Mouse (Mus musculus) heart, postnatal 4 days (tissue): ENCODE data around the gene Dot1l. TPM values are rescaled to one million over a fixed set of nuclear protein-coding genes. Genes with fewer than 3 reads are reported as not detected.
"Not testable (repeated sequence)": the region's sequence is repeated elsewhere in the genome, so short reads cannot be mapped to it uniquely, and the experiment has no call there.

ENCODE experiments used
- DNase-seq: peaks from one replicate; pipeline ENCODE4 v3.0.0; 2021
- total RNA-seq, 2 experiments: library from RNA; stranded (reverse); gene quantifications; 2 replicates each; pipeline ENCODE4 v1.2.3; 2021

The Dot1l gene
- total RNA-seq, 2 experiments from 2014 or later, result 75.6 to 76.8 TPM

DNA sequence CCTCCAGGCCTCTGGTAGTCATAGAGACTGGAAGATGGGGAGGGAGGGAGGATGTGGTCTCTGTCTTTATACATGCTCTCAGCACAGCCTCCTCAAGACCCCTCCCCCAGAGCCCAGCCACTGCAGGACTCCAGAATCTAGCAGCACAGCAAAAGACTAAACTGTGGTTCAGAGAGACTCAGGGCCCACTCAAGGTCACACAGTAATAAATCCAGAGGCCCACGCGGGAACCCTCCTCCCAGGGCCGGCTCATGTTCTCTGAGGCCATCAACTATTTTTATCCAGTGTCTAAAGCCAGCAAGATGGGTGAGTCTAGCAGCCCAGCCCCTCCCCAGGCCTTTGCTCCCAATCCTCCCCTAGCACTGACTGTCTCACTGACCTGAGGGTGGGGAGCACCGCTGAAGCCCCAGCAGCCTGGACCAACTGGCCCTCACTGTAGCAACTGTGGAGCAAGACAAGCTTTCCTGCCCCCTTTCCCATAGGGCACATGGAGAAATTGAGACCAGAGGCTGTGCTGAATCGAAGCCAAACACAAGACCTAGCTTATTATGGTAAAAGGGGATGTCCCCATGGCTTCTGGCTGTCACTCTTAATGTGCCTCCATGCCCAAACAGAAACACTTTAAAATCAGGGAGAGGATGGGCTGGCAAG, 57.5 kb downstream of the Dot1l start:
- DNase-seq, result no peak

GRCm38 (mm10) chr10:80813366-80813765, 58.4 kb downstream of the Dot1l start, which contains the start of gene Jsrp1:
Gene Jsrp1, minus strand, starts transcription at chr10:80813498.
- no peak for DNase-seq

DNA sequence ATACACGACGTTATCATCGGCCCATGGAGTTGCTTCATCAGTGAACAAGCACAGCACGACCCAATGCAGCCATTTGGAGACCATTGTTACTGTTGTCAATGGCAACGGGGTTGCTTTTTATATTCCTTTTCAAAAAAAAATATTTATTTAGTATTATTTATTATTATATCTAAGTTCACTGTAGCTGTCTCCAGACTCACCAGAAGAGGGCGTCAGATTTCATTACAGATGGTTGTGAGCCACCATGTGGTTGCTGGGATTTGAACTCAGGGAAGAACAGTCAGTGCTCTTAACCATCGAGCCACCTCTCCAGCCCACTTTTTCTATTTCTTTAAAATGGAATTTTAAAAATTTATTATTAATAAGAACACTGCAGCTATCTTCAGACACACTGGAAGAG, 59.8 kb downstream of the Dot1l start:
- no peak for DNase-seq

GRCm38 (mm10) chr10:80816303-80816702, 61.3 kb downstream of the Dot1l start:
- not testable (repeated sequence) for DNase-seq

DNA sequence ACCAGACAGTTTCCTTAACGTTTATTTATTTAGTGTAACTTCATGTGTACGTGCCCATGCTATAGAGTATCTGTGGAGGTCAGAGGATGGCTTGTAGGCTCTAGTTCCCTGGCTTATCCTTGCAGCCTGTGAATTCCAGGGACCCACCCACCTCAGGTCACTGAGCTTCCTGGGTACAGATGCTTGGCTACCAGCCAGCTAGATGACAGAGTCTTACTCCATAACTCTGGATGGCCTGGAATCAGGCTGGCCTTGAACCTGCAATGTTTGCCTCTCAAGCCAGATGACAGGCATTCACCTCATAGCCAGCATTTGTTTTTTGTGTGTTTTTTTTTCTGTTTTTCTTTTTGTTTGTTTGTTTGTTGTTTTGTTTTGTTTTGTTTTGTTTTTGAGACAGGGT, 62.2 kb downstream of the Dot1l start:
- DNase-seq, result no peak

DNA sequence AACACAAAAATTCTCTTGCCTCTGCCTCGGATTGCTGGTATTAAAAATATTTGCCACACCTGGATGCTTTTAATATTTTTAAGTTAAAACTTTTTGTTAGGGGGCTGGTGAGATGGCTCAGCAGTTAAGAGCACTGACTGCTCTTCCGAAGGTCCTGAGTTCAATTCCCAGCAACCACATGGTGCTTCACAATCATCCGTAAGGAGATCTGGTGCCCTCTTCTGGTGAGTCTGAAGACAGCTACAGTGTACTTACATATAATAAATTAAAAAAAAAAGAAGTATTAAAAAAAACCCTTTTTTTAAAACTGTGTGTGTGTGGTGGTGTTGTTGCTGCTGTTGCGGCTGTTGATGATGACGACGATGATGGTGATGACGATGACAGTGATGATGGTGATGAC, 62.9 kb downstream of the Dot1l start:
- not testable (repeated sequence) for DNase-seq

DNA sequence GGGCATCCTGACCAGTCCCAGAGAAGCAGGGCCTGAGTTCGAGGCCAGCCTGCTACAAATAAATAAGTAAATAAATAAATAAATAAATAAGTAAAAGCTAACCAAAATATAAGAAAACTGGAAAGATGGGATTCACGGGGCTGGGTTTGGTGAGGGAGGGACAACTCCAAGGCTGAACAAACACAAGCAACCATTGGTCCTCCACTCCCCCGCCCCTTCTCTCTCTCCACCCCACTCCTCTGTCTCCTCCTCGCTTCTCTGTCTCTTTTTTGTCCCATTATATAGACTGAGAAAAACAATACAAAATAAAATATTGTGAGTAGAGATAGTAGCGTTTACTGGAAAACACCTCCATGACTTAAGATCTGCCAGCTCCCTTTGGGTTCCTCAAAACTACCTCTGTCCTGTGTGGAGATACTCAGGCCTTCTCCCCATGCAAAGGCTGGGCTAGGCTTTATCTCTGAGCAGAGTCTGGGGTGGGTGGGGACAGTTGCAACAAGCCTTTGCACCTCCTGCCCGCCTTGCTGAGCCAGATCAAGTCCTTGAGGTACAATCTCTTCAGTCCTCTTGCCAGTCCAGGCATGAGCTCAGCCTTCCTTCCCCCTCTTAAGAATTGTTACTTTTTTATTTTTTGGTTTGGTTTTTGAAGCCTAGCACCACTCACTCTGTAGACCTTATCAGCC, 63.7 kb downstream of the Dot1l start:
- no peak for DNase-seq

- no peak for DNase-seq
Measured at GRCm38 (mm10) chr10:80819406-80819805, 64.4 kb downstream of the Dot1l start.

GRCm38 (mm10) chr10:80821991-80822390, 67.0 kb downstream of the Dot1l start:
- DNase-seq, result no peak

- DNase-seq, result no peak
Measured at GRCm38 (mm10) chr10:80822528-80822927, 67.5 kb downstream of the Dot1l start.

- no peak for DNase-seq
Measured at GRCm38 (mm10) chr10:80823316-80823715, 68.3 kb downstream of the Dot1l start.

GRCm38 (mm10) chr10:80823847-80824643, 69.0 kb downstream of the Dot1l start:
- DNase-seq, result no peak

DNA sequence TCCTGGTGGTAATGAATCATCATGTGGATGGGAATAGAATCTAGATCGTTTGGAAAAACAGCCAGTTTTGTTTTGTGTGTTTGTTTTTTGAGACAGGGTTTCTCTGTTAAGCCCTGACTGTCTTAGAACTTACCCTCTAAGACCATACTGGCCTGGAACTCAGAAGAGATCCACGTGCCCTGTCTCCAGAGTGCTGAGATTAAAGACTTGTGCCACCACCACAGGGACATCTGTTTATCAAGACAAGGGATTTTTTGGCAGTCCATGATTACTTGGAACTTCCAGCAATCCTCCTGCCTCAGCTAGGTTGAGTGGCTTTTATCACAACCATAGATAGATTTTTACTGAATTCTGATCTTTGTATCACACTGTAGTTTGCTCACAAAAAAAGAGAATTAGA, 69.8 kb downstream of the Dot1l start:
- no peak for DNase-seq

DNA sequence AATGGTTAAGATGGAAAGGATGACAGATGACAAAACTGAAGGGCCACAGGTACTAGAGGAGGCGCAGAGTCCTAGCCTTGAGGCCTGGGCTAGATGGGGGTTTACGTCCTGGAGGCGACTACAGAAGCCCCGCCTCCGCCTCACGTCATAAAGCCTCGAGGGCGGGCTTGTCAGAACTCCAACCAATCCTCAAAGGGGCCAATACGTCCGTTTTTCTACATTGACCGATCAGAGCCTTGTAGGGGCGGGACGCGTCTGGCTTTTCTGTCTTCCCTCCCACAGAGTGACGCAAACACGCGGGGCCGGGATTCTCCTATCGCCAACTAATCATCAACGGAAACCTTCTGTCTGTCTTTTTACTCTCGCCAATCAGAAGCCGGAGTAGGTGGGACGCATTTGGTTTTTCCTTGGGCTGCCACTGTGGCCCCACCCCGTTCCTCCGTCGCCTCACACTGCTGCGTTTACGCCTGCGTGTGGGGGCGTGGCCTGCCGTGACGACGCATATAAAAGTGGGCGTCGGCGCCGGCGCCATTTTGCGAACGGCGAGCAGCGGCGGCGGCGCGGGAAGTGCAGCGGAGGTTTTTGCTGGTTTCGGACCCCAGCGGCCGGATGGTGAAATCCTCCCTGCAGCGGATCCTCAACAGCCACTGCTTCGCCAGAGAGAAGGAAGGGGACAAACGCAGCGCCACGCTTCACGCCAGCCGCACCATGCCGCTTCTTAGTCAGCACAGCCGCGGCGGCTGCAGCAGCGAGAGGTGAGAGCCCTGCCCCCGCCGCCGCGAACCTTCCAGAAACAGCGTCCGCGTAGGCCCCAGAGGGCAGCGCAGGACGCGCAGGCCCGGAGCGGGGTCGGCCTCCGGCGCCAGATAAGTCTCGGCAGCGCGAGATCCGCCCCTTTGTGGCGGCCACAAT, 71.4 kb downstream of the Dot1l start, which contains the start of gene Oaz1:
TSS of gene Oaz1 (plus strand) at position 506 of the 912 bp plus-strand sequence.
- peak; percentile 98 for DNase-seq

GRCm38 (mm10) chr10:80827063-80827869, 72.3 kb downstream of the Dot1l start:
- no peak for DNase-seq

DNA sequence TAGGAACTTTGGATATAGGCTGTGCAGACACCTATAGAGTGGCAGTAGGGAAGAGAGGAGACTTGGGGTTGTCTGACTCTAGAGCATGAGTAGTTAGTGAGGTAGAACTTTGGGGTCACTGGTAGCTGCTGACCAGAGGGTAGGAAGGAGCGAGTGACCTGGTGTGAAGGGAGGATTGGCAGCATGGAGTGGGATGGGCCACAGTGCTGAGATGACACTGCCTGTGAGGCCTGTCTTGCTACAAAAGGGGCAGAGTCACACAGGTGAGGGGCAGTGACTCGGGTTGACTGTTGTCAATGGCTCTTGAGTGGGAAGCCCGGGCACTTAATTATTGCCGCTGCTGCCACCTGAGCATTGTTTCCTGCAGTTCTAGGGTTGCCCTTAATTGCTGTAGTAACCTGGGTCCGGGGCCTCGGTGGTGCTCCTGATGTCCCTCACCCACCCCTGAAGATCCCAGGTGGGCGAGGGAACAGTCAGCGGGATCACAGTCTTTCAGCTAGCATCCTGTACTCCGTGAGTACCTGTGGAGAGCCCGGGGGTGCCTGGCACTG, 72.9 kb downstream of the Dot1l start:
- no peak for DNase-seq

DNA sequence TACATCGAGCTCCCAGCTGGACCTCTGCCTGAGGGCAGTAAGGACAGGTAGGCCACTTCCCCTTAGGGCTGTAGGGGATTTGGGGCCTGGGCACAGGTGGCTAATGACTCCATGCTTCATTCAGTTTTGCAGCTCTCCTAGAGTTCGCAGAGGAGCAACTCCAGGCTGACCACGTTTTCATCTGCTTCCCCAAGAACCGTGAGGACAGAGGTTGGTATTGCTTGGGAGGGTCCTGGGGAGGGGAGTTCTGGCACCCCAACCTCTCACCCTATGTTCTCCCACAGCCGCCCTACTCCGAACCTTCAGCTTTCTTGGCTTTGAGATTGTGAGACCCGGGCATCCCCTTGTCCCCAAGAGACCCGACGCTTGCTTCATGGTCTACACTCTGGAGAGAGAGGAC, 73.6 kb downstream of the Dot1l start:
- not testable (repeated sequence) for DNase-seq

- DNase-seq, result no peak
Measured at GRCm38 (mm10) chr10:80829359-80830278, 74.6 kb downstream of the Dot1l start.

DNA sequence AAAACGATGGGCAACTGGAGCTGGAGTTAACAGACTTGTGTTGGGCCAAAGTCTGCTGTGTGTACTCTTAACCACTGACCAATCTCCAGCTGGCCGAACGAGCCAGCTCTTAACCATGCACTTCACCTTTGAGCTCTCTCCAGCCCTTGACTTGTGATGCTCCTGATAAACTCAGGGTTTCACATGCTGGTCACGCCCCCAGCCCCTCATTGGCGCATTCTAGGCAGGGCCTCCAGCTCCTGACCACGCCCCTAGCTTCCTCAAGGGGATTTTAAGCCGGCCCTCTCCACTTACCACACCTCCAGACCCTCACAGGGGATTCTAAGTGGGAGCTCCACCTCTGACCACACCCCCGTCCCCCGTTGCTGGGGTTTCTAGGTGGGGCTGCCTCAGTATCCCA, 76.1 kb downstream of the Dot1l start:
- peak; percentile 62 for DNase-seq

DNA sequence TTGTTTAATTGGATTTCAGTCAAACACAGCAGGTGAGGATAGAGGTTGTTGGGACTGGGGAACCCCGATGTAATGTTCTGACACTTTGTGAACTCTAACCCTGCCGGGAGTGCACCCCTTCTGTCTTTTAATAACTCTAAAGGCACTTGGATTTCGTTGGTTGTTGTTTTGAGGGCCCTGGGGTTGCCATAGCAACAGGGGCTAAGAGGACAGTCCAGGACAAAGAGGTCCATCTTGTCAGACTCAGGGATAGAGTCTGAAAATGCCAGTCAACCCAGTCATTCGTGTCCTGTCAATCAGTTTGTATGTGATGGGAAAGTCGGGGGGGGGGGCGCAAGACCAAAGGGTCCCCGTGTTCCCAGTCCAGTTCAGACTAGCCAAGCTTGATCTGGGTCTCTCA, 77.8 kb downstream of the Dot1l start:
- DNase-seq, result no peak
